Comparison of ENCODE assay signal across 12 mouse cellular contexts in genomic region chr11:35537128-35538088, GRCm38 (mm10).
DNase-seq lines count a peak whose midpoint lies in the region; ATAC-seq lines count a peak whose summit lies in the region.
"Had no signal": no experiment of that assay in that cellular context is flagged by ENCODE, and none has a peak within 500 bp of the region (broad histone marks: within the 10 kb centered on the region; RNA-seq: fewer than 3 reads in every experiment).

No protein-coding gene starts in this region.

- DNase-seq in frontal cortex, postnatal 25 days (ENCODE audit: low spot score in 2 of 2): no peak
- peak; percentile 69 for DNase-seq in brain, adult 2 months (ENCODE audit: low read depth, low spot score)
- DNase-seq in hindbrain, embryonic 10.5 days (ENCODE audit: low spot score): peak; percentile 67
- peak; percentile 24 for DNase-seq in naive thymus-derived CD4-positive, alpha-beta T cell, adult 2 months (ENCODE audit: low read depth)
- DNase-seq in lung, postnatal 4 days: no peak
- no peak for DNase-seq in kidney, postnatal 25 days
- no peak for DNase-seq in thymus, postnatal 25 days
- DNase-seq: heart, postnatal 4 days; lung, adult 2 months; thymus, adult 2 months had no signal

- no peak overlapping the region for H3K4me3 ChIP-seq in hindbrain, embryonic 10.5 days

- peaks cover 84% of the 10 kb centered on the region for H3K4me1 ChIP-seq in hindbrain, embryonic 10.5 days (replicated peaks)

- WGBS in hindbrain, embryonic 10.5 days: 28% methylated on average over 18 of the region's 18 CpGs

- ATAC-seq in frontal cortex, adult (ENCODE audit: low TSS enrichment): peak; percentile 86
- ATAC-seq: CD4-positive, CD25-positive, alpha-beta regulatory T cell, adult 4 months had no signal

- H3K27me3 ChIP-seq in hindbrain, embryonic 10.5 days (ENCODE audit: insufficient read depth, poor library complexity, severe bottlenecking): 0 out of 2 replicates have a peak, but pooled peaks cover 5% of the 10 kb centered on the region

- no peaks in the 10 kb centered on the region for H3K9me3 ChIP-seq in hindbrain, embryonic 10.5 days

- peak overlapping the region; percentile 80 for H3K27ac ChIP-seq in hindbrain, embryonic 10.5 days

- H3K36me3 ChIP-seq in hindbrain, embryonic 10.5 days: no peaks in the 10 kb centered on the region

Comparison
In these comparisons a context has a peak if more than half of its experiments do, and no peak if none do; other contexts are left out.
1. DNase-seq: peak in brain, adult 2 months (single experiment), hindbrain, embryonic 10.5 days (single experiment) and naive thymus-derived CD4-positive, alpha-beta T cell, adult 2 months (single experiment); none in frontal cortex, postnatal 25 days (0 of 2), lung, postnatal 4 days (0 of 2), kidney, postnatal 25 days (0 of 2) and thymus, postnatal 25 days (single experiment).